Mouse (Mus musculus): ENCODE measurements around the gene Pde8a. TPM values are rescaled to one million over a fixed set of nuclear protein-coding genes. Genes with fewer than 3 reads are reported as not detected.

Gene Pde8a
- polyA plus RNA-seq, 1 experiment from 2014 or later, result 1.8 TPM

- no peak for ATAC-seq (ENCODE audit: insufficient read depth)
- Histone ChIP-seq H3K9me3 (replicated peaks) (no peaks in the 10 kb centered on the region), H3K4me2 (no peak overlapping the region), H3K4me3 (replicated peaks) (no peak overlapping the region), H3K9ac (no peak overlapping the region), H3K36me3 (replicated peaks) (no peaks in the 10 kb centered on the region), H3K4me1 (replicated peaks) (no peaks in the 10 kb centered on the region), H3K27ac (replicated peaks) (no peak overlapping the region), H3K27me3 (peaks cover 13% of the 10 kb centered on the region; the same call in 1 of the 2 replicates)
- 71% methylated on average over 4 of the region's 4 CpGs for WGBS (ENCODE audit: insufficient replicate concordance)
These were observed 138.4 kb downstream of the Pde8a start for GRCm38 (mm10) chr7:81351826-81352225.

DNA sequence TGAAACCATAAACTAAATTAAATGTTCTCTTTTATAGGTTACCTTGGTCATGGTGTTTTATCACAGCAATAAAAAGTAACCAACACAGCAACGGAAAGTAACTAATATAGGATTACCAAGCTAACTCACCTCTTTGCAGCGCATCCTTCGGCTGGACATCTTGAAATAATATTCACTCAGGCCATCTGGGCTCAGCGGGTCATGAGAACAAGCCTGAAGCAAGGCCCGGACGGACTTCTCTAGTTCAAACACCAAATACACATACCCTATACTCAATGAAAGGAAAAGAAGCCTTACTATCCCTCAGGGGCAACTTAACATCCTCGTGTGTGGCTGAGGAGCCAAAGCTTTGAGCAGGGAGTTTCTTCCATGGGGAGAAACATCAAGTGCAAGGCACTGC lies 142.3 kb downstream of the Pde8a start:
- H3K27me3 ChIP-seq, result 0 out of 2 replicates have a peak, but pooled peaks cover 24% of the 10 kb centered on the region
- H3K36me3 ChIP-seq (replicated peaks), result no peaks in the 10 kb centered on the region
- 67% methylated on average over 7 of the region's 7 CpGs for WGBS (ENCODE audit: insufficient replicate concordance)
- no peak overlapping the region for H3K9ac ChIP-seq
- no peak overlapping the region for H3K27ac ChIP-seq (replicated peaks)
- no peaks in the 10 kb centered on the region for H3K9me3 ChIP-seq (replicated peaks)
- H3K4me2 ChIP-seq, result no peak overlapping the region
- no peak for ATAC-seq (ENCODE audit: insufficient read depth)
- H3K4me3 ChIP-seq (replicated peaks), result no peak overlapping the region
- H3K4me1 ChIP-seq (replicated peaks), result no peaks in the 10 kb centered on the region

- Histone ChIP-seq H3K4me3 (replicated peaks) (no peak overlapping the region), H3K27me3 (0 out of 2 replicates have a peak, but pooled peaks cover 24% of the 10 kb centered on the region), H3K4me2 (no peak overlapping the region), H3K36me3 (replicated peaks) (no peaks in the 10 kb centered on the region), H3K9ac (no peak overlapping the region), H3K27ac (replicated peaks) (no peak overlapping the region), H3K9me3 (replicated peaks) (no peaks in the 10 kb centered on the region), H3K4me1 (replicated peaks) (no peaks in the 10 kb centered on the region)
- 52% methylated on average over 1 of the region's 1 CpGs for WGBS (ENCODE audit: insufficient replicate concordance)
- ATAC-seq (ENCODE audit: insufficient read depth), result no peak
These were observed 143.0 kb downstream of the Pde8a start for GRCm38 (mm10) chr7:81356360-81356759.

GRCm38 (mm10) chr7:81356975-81357374 lies 143.6 kb downstream of the Pde8a start:
- 60% methylated on average over 7 of the region's 7 CpGs for WGBS (ENCODE audit: insufficient replicate concordance)
- no peak for ATAC-seq (ENCODE audit: insufficient read depth)

DNA sequence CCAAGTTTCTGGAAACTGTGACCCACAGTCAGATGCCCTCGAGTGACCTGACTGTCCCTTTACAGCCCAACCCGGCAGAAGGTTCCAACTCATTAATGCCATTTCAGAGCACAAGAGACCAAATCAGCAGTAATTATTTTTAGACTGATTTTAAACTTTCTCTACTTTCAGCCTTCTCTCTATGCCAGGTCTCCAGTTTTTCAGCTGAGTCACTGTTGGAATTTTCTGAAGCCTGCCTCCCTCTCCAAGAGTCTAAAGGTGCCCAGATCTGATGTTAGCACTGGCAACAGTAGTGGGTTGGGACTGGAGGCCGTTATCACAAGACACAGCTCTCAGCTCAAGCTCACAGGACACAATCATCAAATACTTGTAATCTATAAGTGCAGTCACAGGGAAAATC lies 154.6 kb downstream of the Pde8a start:
- WGBS (ENCODE audit: insufficient replicate concordance), result 50% methylated on average over 3 of the region's 3 CpGs

More at GRCm38 (mm10) chr7:81356975-81357374, 143.6 kb downstream of the Pde8a start:
- H3K27me3 ChIP-seq, result 0 out of 2 replicates have a peak, but pooled peaks cover 24% of the 10 kb centered on the region
- no peak overlapping the region for H3K9ac ChIP-seq
- no peaks in the 10 kb centered on the region for H3K9me3 ChIP-seq (replicated peaks)
- H3K4me1 ChIP-seq (replicated peaks), result no peaks in the 10 kb centered on the region
- H3K4me3 ChIP-seq (replicated peaks), result no peak overlapping the region
- no peak overlapping the region for H3K4me2 ChIP-seq
- H3K27ac ChIP-seq (replicated peaks), result no peak overlapping the region
- no peaks in the 10 kb centered on the region for H3K36me3 ChIP-seq (replicated peaks)

GRCm38 (mm10) chr7:81369724-81370123 lies 156.3 kb downstream of the Pde8a start:
- Histone ChIP-seq H3K9ac (no peak overlapping the region), H3K9me3 (replicated peaks) (no peaks in the 10 kb centered on the region), H3K36me3 (replicated peaks) (no peaks in the 10 kb centered on the region), H3K4me1 (replicated peaks) (no peaks in the 10 kb centered on the region), H3K4me2 (no peak overlapping the region), H3K27ac (replicated peaks) (no peak overlapping the region), H3K4me3 (replicated peaks) (no peak overlapping the region), H3K27me3 (peaks cover 12% of the 10 kb centered on the region; the same call in 1 of the 2 replicates)
- 39% methylated on average over 3 of the region's 3 CpGs for WGBS (ENCODE audit: insufficient replicate concordance)
- ATAC-seq (ENCODE audit: insufficient read depth), result no peak

More for the DNA sequence above, 154.6 kb downstream of the Pde8a start:
- no peaks in the 10 kb centered on the region for H3K4me1 ChIP-seq (replicated peaks)
- no peak overlapping the region for H3K27ac ChIP-seq (replicated peaks)
- no peaks in the 10 kb centered on the region for H3K36me3 ChIP-seq (replicated peaks)
- no peak for ATAC-seq (ENCODE audit: insufficient read depth)
- H3K4me2 ChIP-seq, result no peak overlapping the region
- no peak overlapping the region for H3K4me3 ChIP-seq (replicated peaks)
- peaks cover 10% of the 10 kb centered on the region; the same call in 1 of the 2 replicates for H3K27me3 ChIP-seq
- no peaks in the 10 kb centered on the region for H3K9me3 ChIP-seq (replicated peaks)
- no peak overlapping the region for H3K9ac ChIP-seq

DNA sequence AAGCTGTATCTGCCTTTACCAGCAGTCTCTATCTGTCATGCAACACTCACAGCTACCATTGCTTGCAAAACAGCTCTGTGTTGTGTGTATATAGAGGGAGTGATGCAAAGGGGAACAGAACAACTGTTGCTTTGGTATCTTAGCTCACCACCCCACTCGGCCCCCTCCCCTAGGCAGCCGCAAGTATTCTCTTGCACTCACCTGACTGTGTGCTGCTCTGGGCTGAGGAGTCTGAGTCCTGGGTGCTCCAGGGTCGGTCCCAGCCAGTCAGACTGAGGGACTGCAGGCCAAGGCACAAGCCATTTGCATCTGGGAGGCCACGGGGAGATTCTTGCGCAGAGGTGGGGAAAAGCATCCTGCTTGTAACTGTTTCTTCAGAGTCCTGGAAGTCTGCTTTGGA lies 158.4 kb downstream of the Pde8a start:
- H3K27me3 ChIP-seq, result peaks cover 12% of the 10 kb centered on the region; the same call in 1 of the 2 replicates
- H3K4me3 ChIP-seq (replicated peaks), result no peak overlapping the region
- ATAC-seq (ENCODE audit: insufficient read depth), result no peak
- 29% methylated on average over 5 of the region's 5 CpGs for WGBS (ENCODE audit: insufficient replicate concordance)
- no peaks in the 10 kb centered on the region for H3K36me3 ChIP-seq (replicated peaks)
- no peaks in the 10 kb centered on the region for H3K9me3 ChIP-seq (replicated peaks)
- no peak overlapping the region for H3K9ac ChIP-seq
- H3K4me1 ChIP-seq (replicated peaks), result no peaks in the 10 kb centered on the region
- H3K27ac ChIP-seq (replicated peaks), result no peak overlapping the region
- no peak overlapping the region for H3K4me2 ChIP-seq

DNA sequence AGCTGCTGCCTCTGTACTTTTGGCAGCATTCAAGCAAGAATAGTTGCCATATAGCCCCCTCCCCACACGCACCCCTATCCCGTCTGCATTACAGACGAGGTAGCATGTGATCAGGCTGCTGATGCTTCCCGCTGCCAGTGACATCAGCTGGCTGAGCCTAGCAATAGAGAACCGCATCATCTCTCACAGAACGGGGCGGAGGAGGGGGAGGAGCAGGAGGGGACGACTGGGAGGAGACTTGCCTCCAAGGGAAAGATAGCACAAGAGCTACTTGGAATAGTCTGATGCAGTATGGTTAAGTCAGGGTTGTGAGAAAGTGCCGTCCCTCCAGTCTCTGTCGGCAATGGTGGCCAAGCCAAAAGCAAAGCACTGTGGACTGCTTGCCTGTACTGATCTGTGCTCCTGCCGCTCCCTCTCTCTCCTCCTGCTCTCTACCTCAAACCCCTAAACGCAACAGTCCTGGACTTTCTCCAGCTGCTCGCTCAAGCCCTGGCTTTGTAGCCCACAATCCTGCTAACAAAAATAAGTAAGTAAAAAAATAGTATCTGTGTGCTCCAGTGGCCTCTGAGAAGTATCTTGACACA lies 159.0 kb downstream of the Pde8a start:
- Histone ChIP-seq H3K9ac (no peak overlapping the region), H3K27ac (replicated peaks) (no peak overlapping the region), H3K27me3 (peaks cover 12% of the 10 kb centered on the region; the same call in 1 of the 2 replicates), H3K36me3 (replicated peaks) (no peaks in the 10 kb centered on the region), H3K9me3 (replicated peaks) (no peaks in the 10 kb centered on the region), H3K4me2 (no peak overlapping the region), H3K4me1 (replicated peaks) (no peaks in the 10 kb centered on the region), H3K4me3 (replicated peaks) (no peak overlapping the region)
- 9% methylated on average over 13 of the region's 13 CpGs for WGBS (ENCODE audit: insufficient replicate concordance)
- ATAC-seq (ENCODE audit: insufficient read depth), result no peak

DNA sequence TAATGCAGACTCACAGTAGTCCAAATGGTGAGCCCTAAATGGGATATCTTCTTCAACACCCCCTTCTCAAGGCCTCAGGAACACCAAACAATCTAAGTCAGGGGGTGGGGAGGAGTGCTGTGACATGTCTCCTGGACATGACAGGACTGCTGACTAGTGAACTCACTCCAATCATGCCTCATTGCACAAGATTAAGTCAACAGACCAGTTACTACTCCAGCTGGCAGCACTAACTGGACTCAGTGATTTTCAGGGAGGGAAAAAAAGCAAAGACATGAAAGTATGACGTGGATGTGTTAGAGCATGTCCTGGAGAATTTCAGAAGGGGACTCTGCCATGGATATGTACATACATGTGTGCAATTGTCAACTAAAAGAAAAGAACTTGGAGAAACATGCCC lies 166.0 kb downstream of the Pde8a start:
- Histone ChIP-seq H3K9me3 (replicated peaks) (no peaks in the 10 kb centered on the region), H3K9ac (no peak overlapping the region), H3K4me3 (replicated peaks) (no peak overlapping the region), H3K27me3 (no peaks in the 10 kb centered on the region), H3K36me3 (replicated peaks) (no peaks in the 10 kb centered on the region), H3K27ac (replicated peaks) (no peak overlapping the region), H3K4me2 (no peak overlapping the region), H3K4me1 (replicated peaks) (no peaks in the 10 kb centered on the region)
- no peak for ATAC-seq (ENCODE audit: insufficient read depth)
- WGBS (ENCODE audit: insufficient replicate concordance), result 52% methylated on average over 1 of the region's 1 CpGs

Other genes starting within 250 kb of the Pde8a start
- 5.5 and 6.8 TPM in 2 replicates for gene Zfp592, start 219.9 kb upstream of the Pde8a start, polyA plus RNA-seq (2015; fragmentation: Nextera tagmentation; extraction: Ambion mirVana)
- 0.20 and 0.23 TPM in 2 replicates for gene Alpk3, start 156.0 kb upstream of the Pde8a start, polyA plus RNA-seq (2015; fragmentation: Nextera tagmentation; extraction: Ambion mirVana)
- gene Slc28a1, start 98.8 kb upstream of the Pde8a start, polyA plus RNA-seq (2015; fragmentation: Nextera tagmentation; extraction: Ambion mirVana), result 1.0 and 1.1 TPM in 2 replicates
- gene Rps17, start 131.7 kb downstream of the Pde8a start, polyA plus RNA-seq (2015; fragmentation: Nextera tagmentation; extraction: Ambion mirVana), result 552 and 627 TPM in 2 replicates
- gene Cpeb1, start 241.9 kb downstream of the Pde8a start, polyA plus RNA-seq (2015; fragmentation: Nextera tagmentation; extraction: Ambion mirVana), result 0.07 TPM in 1 of 2 replicates, not detected in the other

Data from liver, embryonic 15.5 days (tissue).